Mouse (Mus musculus): ENCODE measurements around the gene Gm28305. TPM values are rescaled to one million over a fixed set of nuclear protein-coding genes. Genes with fewer than 3 reads are reported as not detected.

Gm28305 gene
- polyA plus RNA-seq, 2 experiments = not detected

GRCm38 (mm10) chr9:104107482-104107881 lies 67.0 kb downstream of the Gm28305 start:
- Histone ChIP-seq H3K27ac (replicated peaks; ENCODE audit: low read depth, low read length) (no peak overlapping the region), H3K27me3 (ENCODE audit: control insufficient read depth, insufficient read depth, low read length) (no peaks in the 10 kb centered on the region), H3K4me1 (ENCODE audit: control insufficient read depth, insufficient read depth, low read length) (0 out of 2 replicates have a peak, but pooled peaks cover under 1% of the 10 kb centered on the region), H3K9me3 (ENCODE audit: control insufficient read depth, low read length) (no peaks in the 10 kb centered on the region), H3K9ac (ENCODE audit: low read depth, low read length, severe bottlenecking) (no peak overlapping the region), H3K4me3 (replicated peaks; ENCODE audit: low read length) (no peak overlapping the region), H3K4me2 (replicated peaks; ENCODE audit: low read depth, low read length, severe bottlenecking) (no peak overlapping the region), H3K36me3 (ENCODE audit: control insufficient read depth, insufficient read depth, low read length) (no peaks in the 10 kb centered on the region)
- no peak for ATAC-seq (ENCODE audit: low FRiP score, low read depth)
- no peak for TF ChIP-seq POLR2A (IDR thresholded peaks at IDR 0.05; ENCODE audit: borderline replicate concordance, extremely low read depth, insufficient read depth, insufficient read length)
- 82% methylated on average over 6 of the region's 6 CpGs for WGBS
- no peak for DNase-seq (ENCODE audit: low spot score)

- Histone ChIP-seq H3K27ac (replicated peaks; ENCODE audit: low read depth, low read length) (no peak overlapping the region), H3K9ac (ENCODE audit: low read depth, low read length, severe bottlenecking) (no peak overlapping the region), H3K36me3 (ENCODE audit: control insufficient read depth, insufficient read depth, low read length) (no peaks in the 10 kb centered on the region), H3K27me3 (ENCODE audit: control insufficient read depth, insufficient read depth, low read length) (no peaks in the 10 kb centered on the region), H3K4me3 (replicated peaks; ENCODE audit: low read length) (no peak overlapping the region), H3K4me2 (replicated peaks; ENCODE audit: low read depth, low read length, severe bottlenecking) (no peak overlapping the region), H3K4me1 (ENCODE audit: control insufficient read depth, insufficient read depth, low read length) (no peaks in the 10 kb centered on the region), H3K9me3 (ENCODE audit: control insufficient read depth, low read length) (no peaks in the 10 kb centered on the region)
- DNase-seq (ENCODE audit: low spot score) = no peak
- no peak for ATAC-seq (ENCODE audit: low FRiP score, low read depth)
- TF ChIP-seq POLR2A (IDR thresholded peaks at IDR 0.05; ENCODE audit: borderline replicate concordance, extremely low read depth, insufficient read depth, insufficient read length) = no peak
- 72% methylated on average over 2 of the region's 2 CpGs for WGBS
These were observed 68.2 kb downstream of the Gm28305 start for GRCm38 (mm10) chr9:104108571-104109143.

GRCm38 (mm10) chr9:104109151-104109550 lies 68.7 kb downstream of the Gm28305 start:
- Histone ChIP-seq H3K4me3 (replicated peaks; ENCODE audit: low read length) (no peak overlapping the region), H3K27ac (replicated peaks; ENCODE audit: low read depth, low read length) (no peak overlapping the region), H3K9ac (ENCODE audit: low read depth, low read length, severe bottlenecking) (no peak overlapping the region), H3K27me3 (ENCODE audit: control insufficient read depth, insufficient read depth, low read length) (no peaks in the 10 kb centered on the region), H3K4me2 (replicated peaks; ENCODE audit: low read depth, low read length, severe bottlenecking) (no peak overlapping the region), H3K9me3 (ENCODE audit: control insufficient read depth, low read length) (no peaks in the 10 kb centered on the region), H3K36me3 (ENCODE audit: control insufficient read depth, insufficient read depth, low read length) (no peaks in the 10 kb centered on the region), H3K4me1 (ENCODE audit: control insufficient read depth, insufficient read depth, low read length) (no peaks in the 10 kb centered on the region)
- ATAC-seq (ENCODE audit: low FRiP score, low read depth) = no peak
- 68% methylated on average over 5 of the region's 5 CpGs for WGBS
- DNase-seq (ENCODE audit: low spot score) = no peak
- TF ChIP-seq POLR2A (IDR thresholded peaks at IDR 0.05; ENCODE audit: borderline replicate concordance, extremely low read depth, insufficient read depth, insufficient read length) = no peak

- Histone ChIP-seq H3K9ac (ENCODE audit: low read depth, low read length, severe bottlenecking) (no peak overlapping the region), H3K4me2 (replicated peaks; ENCODE audit: low read depth, low read length, severe bottlenecking) (no peak overlapping the region), H3K4me1 (ENCODE audit: control insufficient read depth, insufficient read depth, low read length) (peaks cover 10% of the 10 kb centered on the region; the same call in 1 of the 2 replicates), H3K9me3 (ENCODE audit: control insufficient read depth, low read length) (no peaks in the 10 kb centered on the region), H3K27me3 (ENCODE audit: control insufficient read depth, insufficient read depth, low read length) (no peaks in the 10 kb centered on the region), H3K4me3 (replicated peaks; ENCODE audit: low read length) (no peak overlapping the region), H3K27ac (replicated peaks; ENCODE audit: low read depth, low read length) (no peak overlapping the region), H3K36me3 (ENCODE audit: control insufficient read depth, insufficient read depth, low read length) (no peaks in the 10 kb centered on the region)
- no peak for DNase-seq (ENCODE audit: low spot score)
- ATAC-seq (ENCODE audit: low FRiP score, low read depth) = no peak
- no peak for TF ChIP-seq POLR2A (IDR thresholded peaks at IDR 0.05; ENCODE audit: borderline replicate concordance, extremely low read depth, insufficient read depth, insufficient read length)
- 73% methylated on average over 5 of the region's 5 CpGs for WGBS
These were observed 82.6 kb downstream of the Gm28305 start for GRCm38 (mm10) chr9:104123101-104123500.

GRCm38 (mm10) chr9:104123622-104124021 lies 83.2 kb downstream of the Gm28305 start:
- DNase-seq (ENCODE audit: low spot score) (peak; percentile 27), ATAC-seq (ENCODE audit: low FRiP score, low read depth) (no peak; the same call in 1 of the 2 replicates)
- no peak for TF ChIP-seq POLR2A (IDR thresholded peaks at IDR 0.05; ENCODE audit: borderline replicate concordance, extremely low read depth, insufficient read depth, insufficient read length)
- no peaks in the 10 kb centered on the region for H3K36me3 ChIP-seq (ENCODE audit: control insufficient read depth, insufficient read depth, low read length)
- H3K4me2 ChIP-seq (replicated peaks; ENCODE audit: low read depth, low read length, severe bottlenecking) = no peak overlapping the region
- H3K9ac ChIP-seq (ENCODE audit: low read depth, low read length, severe bottlenecking) = no peak overlapping the region
- H3K27me3 ChIP-seq (ENCODE audit: control insufficient read depth, insufficient read depth, low read length) = no peaks in the 10 kb centered on the region
- H3K27ac ChIP-seq (replicated peaks; ENCODE audit: low read depth, low read length) = no peak overlapping the region
- H3K4me3 ChIP-seq (replicated peaks; ENCODE audit: low read length) = no peak overlapping the region
- H3K4me1 ChIP-seq (ENCODE audit: control insufficient read depth, insufficient read depth, low read length) = peaks cover 4% of the 10 kb centered on the region; the same call in 1 of the 2 replicates
- no peaks in the 10 kb centered on the region for H3K9me3 ChIP-seq (ENCODE audit: control insufficient read depth, low read length)
- WGBS = 34% methylated on average over 5 of the region's 5 CpGs

Other genes starting within 250 kb of the Gm28305 start
- 25.3 and 30.0 TPM in 2 replicates for gene Nphp3, start 38.1 kb upstream of the Gm28305 start, polyA plus RNA-seq (2012; rRNA removed)
- gene Nphp3, start 38.1 kb upstream of the Gm28305 start, polyA plus RNA-seq (2014; fragmentation: Nextera tagmentation; extraction: Ambion mirVana) = 5.4 and 8.0 TPM in 2 replicates
- gene Uba5, start 22.5 kb downstream of the Gm28305 start, polyA plus RNA-seq (2012; rRNA removed) = 71.9 and 83.0 TPM in 2 replicates
- gene Uba5, start 22.5 kb downstream of the Gm28305 start, polyA plus RNA-seq (2014; fragmentation: Nextera tagmentation; extraction: Ambion mirVana) = 67.4 and 72.5 TPM in 2 replicates
- 13.9 and 14.0 TPM in 2 replicates for gene Acad11, start 22.7 kb downstream of the Gm28305 start, polyA plus RNA-seq (2012; rRNA removed)
- gene Acad11, start 22.7 kb downstream of the Gm28305 start, polyA plus RNA-seq (2014; fragmentation: Nextera tagmentation; extraction: Ambion mirVana) = 11.4 and 12.3 TPM in 2 replicates
- gene Ackr4, start 86.3 kb downstream of the Gm28305 start, polyA plus RNA-seq (2012; rRNA removed) = 2.2 and 2.8 TPM in 2 replicates
- 2.8 and 3.0 TPM in 2 replicates for gene Ackr4, start 86.3 kb downstream of the Gm28305 start, polyA plus RNA-seq (2014; fragmentation: Nextera tagmentation; extraction: Ambion mirVana)
- gene Dnajc13, start 222.3 kb downstream of the Gm28305 start, polyA plus RNA-seq (2012; rRNA removed) = 64.3 TPM in 2 replicates
- gene Dnajc13, start 222.3 kb downstream of the Gm28305 start, polyA plus RNA-seq (2014; fragmentation: Nextera tagmentation; extraction: Ambion mirVana) = 30.2 and 34.9 TPM in 2 replicates